Mouse (Mus musculus) heart, postnatal 36 days (tissue): ENCODE measurements around the gene Pla2g4b. TPM values are rescaled to one million over a fixed set of nuclear protein-coding genes. Genes with fewer than 3 reads are reported as not detected.

Experiments
- DNase-seq, 2 experiments: peaks; one replicate each; pipeline ENCODE4 v3.0.0; 2021 to 2022
- intact Hi-C: fragments of 180-260 bp; cut with DNase I; formaldehyde crosslinking; loops from one replicate; pipeline ENCODE4 v1.15.1; 2025
- total RNA-seq, 2 experiments: library from RNA; stranded (reverse); gene quantifications; 2 replicates each; pipeline ENCODE4 v1.2.3; 2021

The Pla2g4b gene
- total RNA-seq = 1 to 10 TPM; 2.0 to 2.1 TPM

DNA sequence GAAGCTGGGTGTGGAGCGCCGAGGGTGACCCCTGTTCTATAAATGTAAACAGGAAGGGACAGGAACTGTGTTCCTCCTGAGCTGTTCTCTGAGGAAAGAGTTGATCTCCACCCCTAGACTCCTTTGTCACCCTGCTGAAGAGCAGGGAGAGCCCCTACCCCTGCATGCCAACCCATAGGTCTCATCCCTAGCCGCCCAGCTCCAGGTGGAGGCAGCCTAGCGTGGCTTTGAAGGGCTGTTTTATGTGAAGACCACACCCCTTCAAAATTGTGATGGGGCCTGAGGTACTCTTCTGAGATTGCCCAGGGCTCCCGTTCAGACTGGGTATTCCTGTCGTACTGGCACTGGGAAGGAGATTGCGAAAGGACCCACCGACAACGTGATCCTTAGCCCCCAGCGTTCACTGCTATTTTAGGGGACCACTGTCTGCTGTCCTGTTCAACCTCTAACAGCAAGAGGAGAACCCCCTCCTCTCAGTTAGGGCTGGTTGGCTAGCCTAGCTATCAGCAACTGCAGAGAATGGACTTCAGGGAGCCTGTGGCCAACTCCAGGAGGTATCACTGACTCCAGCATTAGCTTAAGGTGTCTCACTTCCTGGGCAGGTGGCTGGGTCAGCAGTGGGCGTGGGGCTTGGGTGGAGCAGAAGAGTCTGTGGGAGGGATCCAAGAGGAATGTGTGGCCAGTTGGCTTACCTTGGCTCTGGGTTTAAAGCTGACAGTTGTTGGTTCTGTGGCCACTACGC lies at the start of gene Pla2g4b:
Gene Pla2g4b, plus strand, starts transcription at position 692 of the 742 bp plus-strand sequence.
- intact Hi-C loops = no loop called here
- no peak for DNase-seq

- DNase-seq = no peak
- intact Hi-C loops = no loop called here
Observed at GRCm38 (mm10) chr2:119985871-119986270, 47.3 kb upstream of the Pla2g4b start.

- no peak for DNase-seq
- intact Hi-C loops = no loop called here
Observed at GRCm38 (mm10) chr2:119986369-119986768, 46.8 kb upstream of the Pla2g4b start.

DNA sequence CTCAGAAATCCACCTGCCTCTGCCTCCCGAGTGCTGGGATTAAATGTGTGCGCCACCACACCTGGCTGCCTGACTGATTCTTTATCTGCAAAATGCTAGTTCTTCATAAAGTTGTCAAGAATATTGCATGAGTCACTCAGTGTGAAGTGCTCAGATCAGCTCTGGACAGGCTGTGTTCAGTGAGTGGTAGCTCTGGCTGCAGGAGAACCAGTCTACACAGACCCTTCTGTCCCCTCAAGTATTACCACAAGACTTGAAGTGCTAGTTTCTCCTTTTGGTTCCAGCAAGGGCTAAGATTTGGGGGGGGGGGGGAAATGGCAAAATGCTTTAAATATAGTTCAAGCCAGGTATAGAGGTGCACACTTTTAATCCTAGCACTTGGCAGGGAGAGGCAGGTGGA lies 45.8 kb upstream of the Pla2g4b start:
- no peak for DNase-seq
- intact Hi-C loops = no loop called here

DNA sequence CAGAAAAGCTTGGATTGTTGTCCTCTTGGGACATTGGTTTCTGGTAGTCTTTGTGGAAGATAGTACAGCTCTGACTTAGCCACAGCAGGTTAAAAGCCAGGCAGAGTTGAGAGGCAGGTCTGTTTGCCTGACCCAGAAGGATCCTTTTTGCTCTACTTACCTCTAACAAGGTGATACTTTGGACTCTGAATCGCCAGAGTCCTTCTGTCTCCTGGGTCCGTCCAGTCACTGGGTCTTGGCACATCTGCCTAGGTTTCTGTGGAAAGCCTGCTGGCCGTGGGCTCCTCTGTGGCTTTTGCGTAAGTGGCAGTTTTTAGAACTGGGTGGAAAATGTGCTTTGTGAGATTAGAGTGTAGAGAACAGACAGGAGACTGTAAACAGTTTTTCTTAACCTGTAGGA lies 44.3 kb upstream of the Pla2g4b start:
- intact Hi-C loops = no loop called here
- no peak for DNase-seq

DNA sequence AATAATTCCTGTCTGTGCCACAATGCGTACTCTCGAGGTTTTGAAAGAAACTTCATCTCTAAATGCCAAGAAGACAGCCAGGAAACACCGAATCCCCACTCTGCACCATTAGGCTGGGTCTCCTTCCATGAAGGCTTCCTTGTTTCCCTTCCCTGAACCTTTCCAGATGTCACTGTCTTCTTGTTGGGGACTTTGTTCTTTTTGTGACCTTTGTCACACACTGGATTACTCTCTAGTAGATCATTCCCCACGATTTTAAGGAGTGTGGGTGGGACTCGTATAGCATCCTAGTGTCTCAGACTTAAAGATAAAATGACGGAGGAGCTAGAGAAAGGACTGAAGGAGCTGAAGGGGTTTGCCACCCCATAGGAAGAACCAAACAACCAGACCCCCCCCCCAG lies 42.3 kb upstream of the Pla2g4b start:
- DNase-seq = no peak
- intact Hi-C loops = no loop called here

DNA sequence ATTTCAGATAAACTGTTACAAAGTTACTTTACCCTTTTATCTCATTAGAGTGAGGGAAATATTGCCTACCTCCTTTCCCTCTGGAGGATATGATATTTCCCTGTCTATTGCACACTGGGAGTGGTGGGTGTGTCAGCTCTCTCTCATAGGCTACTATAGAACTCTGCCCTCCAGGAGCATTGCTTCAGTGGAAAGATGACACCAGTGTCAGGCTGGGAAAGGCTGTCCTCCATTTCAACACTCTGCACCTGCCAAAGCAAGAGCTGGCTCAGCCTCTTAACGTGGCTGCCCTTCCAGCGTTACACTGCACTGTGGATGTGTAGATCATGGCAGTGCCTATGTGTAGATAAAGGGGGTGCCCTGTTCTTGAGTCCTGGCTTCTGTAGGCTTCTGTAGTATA lies 40.9 kb upstream of the Pla2g4b start:
- intact Hi-C loops = no loop called here
- no peak for DNase-seq

- no peak for DNase-seq
- intact Hi-C loops = no loop called here
Observed at GRCm38 (mm10) chr2:119993515-119993914, 39.7 kb upstream of the Pla2g4b start.

DNA sequence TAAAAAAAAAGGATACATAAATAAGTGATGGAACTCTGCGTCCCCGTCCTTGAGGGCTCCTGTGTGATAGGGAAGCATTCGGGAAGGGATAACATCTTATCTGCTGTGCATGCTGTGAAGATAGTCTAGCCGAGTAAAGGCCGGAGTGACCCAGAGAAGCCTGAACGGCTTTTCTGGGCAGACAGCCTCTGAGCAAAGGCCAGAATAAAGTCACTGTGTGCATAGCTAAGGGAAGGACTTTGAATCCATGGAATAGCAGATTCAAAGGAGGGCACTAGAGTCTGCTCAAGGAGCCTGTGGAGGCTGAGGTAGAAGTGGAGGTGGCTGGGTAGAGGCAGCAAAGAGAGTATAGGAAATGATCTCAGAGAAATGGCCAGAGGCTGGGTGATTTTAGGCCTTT lies 38.4 kb upstream of the Pla2g4b start:
- DNase-seq = no peak
- intact Hi-C loops = loop anchor here (1.0 kb wide), 1 partner anchor 23 kb away; the partner anchor contains the start of gene Mapkbp1

DNA sequence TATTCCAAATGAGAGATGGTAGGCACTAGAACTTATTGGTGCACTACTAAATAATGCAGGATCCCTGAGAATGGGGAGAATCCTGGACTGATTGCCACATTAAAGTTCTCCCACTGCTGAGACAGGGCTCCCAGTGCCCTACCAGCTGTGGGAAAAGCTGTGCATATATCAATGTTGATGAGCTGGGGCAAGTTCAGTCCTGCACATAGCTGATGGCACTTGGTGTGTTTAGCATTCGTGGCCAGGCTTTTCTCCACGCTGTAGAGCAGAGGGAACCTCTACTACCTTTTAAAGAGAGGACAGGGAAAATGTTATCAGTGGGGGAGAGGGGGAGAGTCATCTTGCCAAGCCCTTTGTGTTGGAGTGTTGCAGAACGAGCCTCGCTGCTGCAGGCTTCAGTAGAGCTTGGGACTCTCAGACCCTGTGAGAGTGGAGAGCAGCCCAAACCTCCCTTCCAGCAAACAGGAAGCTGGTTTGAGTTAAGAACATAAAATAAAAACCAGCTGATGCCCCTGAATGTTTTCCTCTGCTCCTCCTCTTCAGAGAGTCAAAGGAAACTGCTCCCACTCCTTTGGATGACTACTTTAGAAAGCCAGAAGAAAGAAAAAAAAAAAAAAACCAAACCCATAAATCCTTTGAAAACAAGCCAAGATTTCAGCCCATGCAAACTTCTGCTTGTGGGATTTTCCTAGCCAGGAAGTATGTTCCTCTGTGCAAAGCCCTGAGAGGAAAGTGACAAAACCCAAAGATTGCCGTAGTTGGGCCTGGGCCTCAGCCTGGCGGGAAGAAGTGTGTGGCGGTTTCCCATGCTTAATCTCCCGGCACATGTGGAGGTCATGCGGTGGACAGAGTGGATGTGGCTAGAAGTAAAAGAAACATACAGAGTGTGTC lies 37.6 kb upstream of the Pla2g4b start:
- peak in 1 of 2 experiments; percentile 40 for DNase-seq
- intact Hi-C loops = loop anchor here (1.0 kb wide), 1 partner anchor 23 kb away; the partner anchor contains the start of gene Mapkbp1

- intact Hi-C loops = no loop called here
- DNase-seq = no peak
Observed at GRCm38 (mm10) chr2:119997354-119997753, 35.9 kb upstream of the Pla2g4b start.

DNA sequence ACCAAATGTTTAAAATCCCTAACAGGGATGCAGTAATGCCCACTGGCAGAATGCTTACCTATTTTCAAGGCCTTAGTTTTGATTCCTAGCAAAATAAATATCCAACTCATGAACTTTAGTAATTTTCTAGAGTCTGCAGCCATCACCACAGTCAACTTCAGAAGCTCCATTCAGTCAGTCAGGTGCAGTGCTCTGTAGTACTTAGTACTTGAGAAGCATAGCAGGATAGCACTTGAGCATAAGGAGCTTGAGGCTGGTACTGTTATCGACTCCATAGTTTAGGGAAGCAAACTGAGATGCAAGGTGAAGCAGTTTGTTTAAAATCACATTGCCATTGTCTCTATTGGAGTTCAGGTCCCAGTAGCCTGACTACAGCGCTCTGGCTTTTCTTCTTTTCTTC lies 33.5 kb upstream of the Pla2g4b start:
- DNase-seq = no peak
- intact Hi-C loops = no loop called here

GRCm38 (mm10) chr2:120000882-120001584 lies 32.2 kb upstream of the Pla2g4b start:
- DNase-seq = no peak
- intact Hi-C loops = no loop called here

GRCm38 (mm10) chr2:120001956-120002355 lies 31.3 kb upstream of the Pla2g4b start:
- intact Hi-C loops = no loop called here
- no peak for DNase-seq

GRCm38 (mm10) chr2:120003970-120004369 lies 29.2 kb upstream of the Pla2g4b start:
- intact Hi-C loops = no loop called here

GRCm38 (mm10) chr2:120006696-120007095 lies 26.5 kb upstream of the Pla2g4b start:
- no peak for DNase-seq
- intact Hi-C loops = no loop called here

More at GRCm38 (mm10) chr2:120003970-120004369, 29.2 kb upstream of the Pla2g4b start:
- no peak for DNase-seq

DNA sequence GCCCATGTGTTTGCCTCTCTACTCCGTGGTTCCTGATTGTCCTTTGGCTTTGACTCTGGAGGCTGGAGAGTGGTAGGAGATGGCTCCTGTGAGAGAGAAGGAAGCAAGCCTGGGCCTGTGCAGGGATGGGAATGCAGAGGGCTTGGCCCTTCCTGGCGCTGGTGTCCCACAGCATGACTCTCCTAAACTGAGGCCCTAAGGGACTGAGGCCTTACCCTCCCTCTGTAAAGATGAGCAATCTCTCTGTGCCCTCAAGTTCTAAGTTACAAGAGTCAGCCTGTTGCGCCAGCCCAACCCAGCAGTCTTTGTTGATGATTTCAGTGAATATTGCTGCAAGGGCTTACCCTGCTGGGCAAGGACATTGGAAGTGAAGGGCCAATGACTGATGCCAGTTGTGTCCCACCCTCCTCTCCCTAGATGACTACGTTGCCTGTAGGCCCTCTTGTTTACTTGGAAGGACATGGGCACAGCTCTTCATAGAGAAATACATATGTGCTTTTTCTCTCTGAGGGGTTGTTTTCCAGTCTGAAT lies 25.5 kb upstream of the Pla2g4b start:
- intact Hi-C loops = no loop called here
- DNase-seq = no peak

DNA sequence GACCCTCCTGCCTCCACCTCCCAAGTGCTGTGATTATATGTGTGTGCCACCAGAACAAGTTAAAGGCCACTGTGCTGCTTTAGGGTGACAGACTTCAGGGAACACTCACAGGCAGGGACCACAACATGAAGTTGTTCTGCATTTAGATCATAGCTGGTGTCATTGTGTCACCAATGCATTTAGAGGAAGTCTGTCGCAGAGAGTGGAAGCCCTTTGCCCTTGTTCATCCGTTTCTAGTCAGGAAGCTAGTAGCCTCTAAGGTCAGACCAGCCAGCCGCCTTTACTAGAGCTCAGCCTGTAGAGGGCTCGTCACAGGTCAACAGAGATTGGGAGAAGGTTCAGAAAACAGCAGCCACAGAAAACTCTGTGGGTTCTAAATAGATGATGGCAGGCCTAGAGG lies 24.5 kb upstream of the Pla2g4b start:
- no peak for DNase-seq
- intact Hi-C loops = no loop called here

GRCm38 (mm10) chr2:120011462-120012200 lies 21.6 kb upstream of the Pla2g4b start:
- DNase-seq = peak; percentile 59 to 71
- intact Hi-C loops = loop anchor here (1.0 to 5.0 kb wide), 2 partner anchors 41 to 224 kb away; partner anchors contain the start of gene Rpap1

- intact Hi-C loops = loop anchor here (5.0 kb wide), 1 partner anchor 226 kb away; the partner anchor contains the start of gene Rpap1
- DNase-seq = no peak
Observed at GRCm38 (mm10) chr2:120012924-120013323, 20.3 kb upstream of the Pla2g4b start.
